ENCODE assay signal across 27 mouse cellular contexts in the genomic region with DNA sequence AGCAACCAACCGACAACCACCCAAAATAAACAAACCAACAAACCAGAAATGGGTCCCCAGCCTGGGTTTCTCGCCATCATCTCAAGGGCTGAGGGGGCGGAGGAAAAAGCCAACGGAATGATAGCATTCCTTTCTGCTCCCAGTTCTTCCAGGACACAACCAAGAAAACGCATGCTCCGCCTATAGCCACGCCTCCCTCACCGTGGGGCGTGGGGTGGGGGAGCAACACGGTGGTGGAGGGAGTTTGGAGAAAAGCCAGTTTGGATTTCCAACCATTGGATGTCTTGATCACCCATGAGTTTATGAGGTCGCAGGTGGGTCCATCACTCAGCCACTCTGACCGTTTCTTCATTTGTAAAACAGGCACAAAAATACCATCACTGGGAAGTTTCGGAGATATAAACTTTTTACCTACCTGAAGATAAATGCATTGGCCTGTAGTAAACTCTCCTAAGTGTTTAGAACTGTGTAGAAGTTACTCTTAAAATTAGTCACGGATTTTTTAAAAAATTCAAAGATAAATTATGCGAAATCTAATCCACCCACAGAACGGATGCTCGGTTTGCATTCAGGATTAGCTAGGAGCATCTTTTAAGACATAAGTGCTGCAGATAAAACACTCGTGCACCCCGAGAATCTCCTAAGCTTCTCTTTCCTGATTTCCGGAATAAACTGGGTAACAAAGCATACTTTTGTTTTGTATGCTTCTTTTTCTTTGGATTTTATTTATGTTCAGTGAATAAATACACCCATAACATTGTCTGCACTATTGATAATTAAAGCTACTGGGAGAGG. TPM values are rescaled to one million over a fixed set of nuclear protein-coding genes. Genes with fewer than 3 reads are reported as not detected.
DNase-seq lines count a peak whose midpoint lies in the region; ATAC-seq lines count a peak whose summit lies in the region.
"Had no signal": no experiment of that assay in that cellular context is flagged by ENCODE, and none has a peak within 500 bp of the region (broad histone marks: within the 10 kb centered on the region; RNA-seq: fewer than 3 reads in every experiment).

No protein-coding gene starts in this region.

- H3K4me3 ChIP-seq in forebrain, embryonic 10.5 days: no peak overlapping the region
- H3K4me3 ChIP-seq: embryonic facial prominence, embryonic 12.5 days; embryonic facial prominence, embryonic 15.5 days; forebrain, embryonic 12.5 days; forebrain, embryonic 15.5 days; gastrocnemius, adult 2 months; hindbrain, embryonic 12.5 days; hindbrain, embryonic 15.5 days had no signal

- H3K27ac ChIP-seq in forebrain, embryonic 10.5 days: no peak overlapping the region
- H3K27ac ChIP-seq: embryonic facial prominence, embryonic 12.5 days; embryonic facial prominence, embryonic 15.5 days; forebrain, embryonic 12.5 days; forebrain, embryonic 15.5 days; gastrocnemius, adult 2 months; hindbrain, embryonic 12.5 days; hindbrain, embryonic 15.5 days had no signal

- H3K27me3 ChIP-seq in forebrain, embryonic 10.5 days (ENCODE audit: poor library complexity, severe bottlenecking): no peaks in the 10 kb centered on the region
- H3K27me3 ChIP-seq: CH12.LX; embryonic facial prominence, embryonic 12.5 days; embryonic facial prominence, embryonic 15.5 days; forebrain, embryonic 12.5 days; forebrain, embryonic 15.5 days; hindbrain, embryonic 12.5 days; hindbrain, embryonic 15.5 days had no signal

- no peaks in the 10 kb centered on the region for H3K36me3 ChIP-seq in forebrain, embryonic 10.5 days (replicated peaks)
- H3K36me3 ChIP-seq: embryonic facial prominence, embryonic 12.5 days; embryonic facial prominence, embryonic 15.5 days; forebrain, embryonic 12.5 days; forebrain, embryonic 15.5 days; hindbrain, embryonic 12.5 days; hindbrain, embryonic 15.5 days had no signal

- DNase-seq in frontal cortex, postnatal 10 days (ENCODE audit: low spot score in 2 of 2): no peak
- peak; percentile 58 for DNase-seq in layer of hippocampus, adult 9-11 months
- DNase-seq in layer of hippocampus, postnatal 10 days (ENCODE audit: low spot score in 2 of 2): no peak
- peak; percentile 78 for DNase-seq in ZHBTc4 (ENCODE audit: low read depth, low spot score)
- DNase-seq in gastrocnemius, postnatal 25 days: no peak
- no peak for DNase-seq in forebrain, embryonic 10.5 days (ENCODE audit: extremely low spot score, low spot score)
- DNase-seq: adrenal gland, postnatal 10 days; adrenal gland, postnatal 36 days; cerebellum, adult 11 months; cerebellum, adult 2 months; cerebellum, adult 9-11 months; cerebellum, postnatal 25 days; gastrocnemius, adult 2 months; gastrocnemius, postnatal 14 days had no signal

- no peaks in the 10 kb centered on the region for H3K9me3 ChIP-seq in forebrain, embryonic 10.5 days
- H3K9me3 ChIP-seq: embryonic facial prominence, embryonic 12.5 days; embryonic facial prominence, embryonic 15.5 days; forebrain, embryonic 12.5 days; forebrain, embryonic 15.5 days; hindbrain, embryonic 12.5 days; hindbrain, embryonic 15.5 days had no signal

- peaks cover under 1% of the 10 kb centered on the region; the same call in 1 of the 2 replicates for H3K4me1 ChIP-seq in forebrain, embryonic 10.5 days
- H3K4me1 ChIP-seq: embryonic facial prominence, embryonic 12.5 days; embryonic facial prominence, embryonic 15.5 days; forebrain, embryonic 12.5 days; hindbrain, embryonic 12.5 days; hindbrain, embryonic 15.5 days had no signal

- 79% methylated on average over 20 of the region's 20 CpGs for WGBS in forebrain, embryonic 10.5 days

- ATAC-seq in frontal cortex, adult (ENCODE audit: low TSS enrichment): peak; percentile 65; the same call in 1 of the 2 replicates
- ATAC-seq: forebrain, embryonic 15.5 days had no signal

RNA-seq across cellular contexts. Expression of gene Dtnbp1, which starts 21.6 kb away (rescaled TPM):
- total RNA-seq in layer of hippocampus, postnatal 10 days (2021): 10 to 100 TPM; 92.2 to 94.2 TPM
- total RNA-seq in gastrocnemius, postnatal 25 days (2021): 10 to 100 TPM; 36.3 to 38.6 TPM
- polyA plus RNA-seq in forebrain, embryonic 10.5 days (2016; fragmentation: Nextera tagmentation; extraction: Ambion mirVana): 81.8 and 89.4 TPM in 2 replicates

RNA-seq across cellular contexts. Expression of gene Gm9817, which starts 54.9 kb away (rescaled TPM):
- total RNA-seq in layer of hippocampus, postnatal 10 days (2021): under 1 TPM in 1 of 2 experiments, not detected in 1; 0.14 TPM
- total RNA-seq in gastrocnemius, postnatal 25 days (2021): under 1 TPM; 0.13 to 0.16 TPM
- not detected in 2 replicates for polyA plus RNA-seq in forebrain, embryonic 10.5 days (2016; fragmentation: Nextera tagmentation; extraction: Ambion mirVana)
- total RNA-seq: CH12.LX; common myeloid progenitor, adult 5-6 weeks; hematopoietic stem cell, adult 5-6 weeks; MEL had no signal
- polyA plus RNA-seq: cerebellum, adult 2 months; embryonic facial prominence, embryonic 12.5 days; forebrain, embryonic 12.5 days; forebrain, embryonic 15.5 days; heart, embryonic 11.5 days; hindbrain, embryonic 12.5 days; intestine, embryonic 14.5 days had no signal

Comparison
In these comparisons a context has a peak if more than half of its experiments do, and no peak if none do; other contexts are left out.
1. DNase-seq: peak in layer of hippocampus, adult 9-11 months (single experiment) and ZHBTc4 (single experiment); none in frontal cortex, postnatal 10 days (0 of 2), layer of hippocampus, postnatal 10 days (0 of 2), gastrocnemius, postnatal 25 days (single experiment) and forebrain, embryonic 10.5 days (single experiment).